Mouse (Mus musculus) bone marrow macrophage, adult 2 months (primary cell): ENCODE results near the gene Hs1bp3.

ENCODE experiments used
- CTCF ChIP-seq: IDR thresholded peaks from 2 replicates; pipeline ENCODE4 v1.5.1; 2012; ENCODE audit warnings: low read depth, mild to moderate bottlenecking, low read length, moderate library complexity
- POLR2A ChIP-seq: IDR thresholded peaks from 2 replicates; pipeline ENCODE4 v1.6.1; 2012; ENCODE audit warnings: mild to moderate bottlenecking, low read depth, low read length, borderline replicate concordance

- no peak for TF ChIP-seq CTCF
- no peak for TF ChIP-seq POLR2A
Observed at GRCm38 (mm10) chr12:8344897-8345296, 31.7 kb downstream of the Hs1bp3 start.
